Mouse (Mus musculus): ENCODE results near the gene Vmn1r41.

DNA sequence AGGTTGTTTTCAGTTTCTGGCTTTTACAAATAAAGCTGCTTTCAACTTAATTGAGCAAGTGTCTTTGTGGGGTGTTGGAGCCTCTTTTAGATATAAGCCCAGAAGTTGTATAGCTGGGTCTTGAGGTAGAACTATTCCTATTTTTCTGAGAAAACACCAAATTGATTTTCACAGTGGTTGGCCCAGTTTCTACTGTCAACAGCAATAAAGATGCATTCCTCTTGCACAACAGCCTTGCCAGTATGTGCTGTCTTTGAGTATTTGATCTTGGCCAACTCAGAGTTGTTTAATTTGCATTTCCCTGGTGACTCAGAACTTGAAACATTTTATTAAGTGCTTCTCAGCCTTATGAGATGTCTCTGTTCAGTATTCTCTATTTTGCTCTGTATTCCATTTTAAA is 22.5 kb upstream of the Vmn1r41 start:
- no peak for TF ChIP-seq CTCF (IDR thresholded peaks at IDR 0.05; ENCODE audit: low read depth, low read length)
- TF ChIP-seq POLR2A (IDR thresholded peaks at IDR 0.05; ENCODE audit: insufficient read depth, low read length): no peak

Data from ES-Bruce4 (cell line).